ENCODE assay signal across 22 mouse cellular contexts in genomic region chr16:14017306-14017705, GRCm38 (mm10). TPM values are rescaled to one million over a fixed set of nuclear protein-coding genes. Genes with fewer than 3 reads are reported as not detected.
DNase-seq lines count a peak whose midpoint lies in the region; ATAC-seq lines count a peak whose summit lies in the region.
"Had no signal": no experiment of that assay in that cellular context is flagged by ENCODE, and none has a peak within 500 bp of the region (broad histone marks: within the 10 kb centered on the region; RNA-seq: fewer than 3 reads in every experiment).

No protein-coding gene starts in this region.

- H3K4me1 ChIP-seq in heart, embryonic 10.5 days, result no peaks in the 10 kb centered on the region
- H3K4me1 ChIP-seq in midbrain, embryonic 13.5 days (replicated peaks), result no peaks in the 10 kb centered on the region
- H3K4me1 ChIP-seq: embryonic facial prominence, embryonic 10.5 days; embryonic facial prominence, embryonic 12.5 days; forebrain, embryonic 13.5 days; forebrain, embryonic 15.5 days had no signal

- ATAC-seq in midbrain, embryonic 13.5 days, result no peak
- ATAC-seq: forebrain, embryonic 13.5 days; forebrain, embryonic 15.5 days; forebrain, postnatal 0 days had no signal

- intact Hi-C loops in heart, postnatal 10 days (cut with DNase I), result no loop called here

- no peaks in the 10 kb centered on the region for H3K27me3 ChIP-seq in heart, embryonic 10.5 days (ENCODE audit: insufficient read depth, poor library complexity, severe bottlenecking)
- no peaks in the 10 kb centered on the region for H3K27me3 ChIP-seq in midbrain, embryonic 13.5 days
- H3K27me3 ChIP-seq: embryonic facial prominence, embryonic 12.5 days; forebrain, embryonic 13.5 days; forebrain, embryonic 15.5 days had no signal

- peak; percentile 27 for DNase-seq in heart, embryonic 10.5 days (ENCODE audit: low spot score)
- DNase-seq in heart, postnatal 10 days, result no peak
- peak; percentile 28 for DNase-seq in ES-CJ7 (ENCODE audit: low read depth, low spot score)
- DNase-seq in ZHBTc4 (ENCODE audit: low read depth, low spot score), result peak; percentile 49
- DNase-seq in neural tube, embryonic 10.5 days (ENCODE audit: extremely low spot score, low spot score), result no peak
- DNase-seq: adrenal gland, adult 2 months; adrenal gland, postnatal 10 days; adrenal gland, postnatal 25 days; cerebellum, adult 11-12 months; cerebellum, adult 2 months; cerebellum, adult 9-10 months; cerebellum, postnatal 10 days; cerebellum, postnatal 25 days; forebrain, postnatal 0 days had no signal

- no peak overlapping the region for H3K27ac ChIP-seq in heart, embryonic 10.5 days
- H3K27ac ChIP-seq in midbrain, embryonic 13.5 days, result no peak overlapping the region
- H3K27ac ChIP-seq: embryonic facial prominence, embryonic 10.5 days; embryonic facial prominence, embryonic 12.5 days; forebrain, embryonic 13.5 days; forebrain, embryonic 15.5 days had no signal

- H3K9me3 ChIP-seq in heart, embryonic 10.5 days, result no peaks in the 10 kb centered on the region
- no peaks in the 10 kb centered on the region for H3K9me3 ChIP-seq in midbrain, embryonic 13.5 days
- H3K9me3 ChIP-seq: embryonic facial prominence, embryonic 10.5 days; embryonic facial prominence, embryonic 12.5 days; forebrain, embryonic 13.5 days; forebrain, embryonic 15.5 days had no signal

- H3K36me3 ChIP-seq in heart, embryonic 10.5 days, result no peaks in the 10 kb centered on the region
- H3K36me3 ChIP-seq in midbrain, embryonic 13.5 days, result no peaks in the 10 kb centered on the region
- H3K36me3 ChIP-seq: embryonic facial prominence, embryonic 10.5 days; embryonic facial prominence, embryonic 12.5 days; forebrain, embryonic 15.5 days had no signal

- no peak overlapping the region for H3K4me3 ChIP-seq in heart, embryonic 10.5 days
- H3K4me3 ChIP-seq in midbrain, embryonic 13.5 days (replicated peaks), result no peak overlapping the region
- H3K4me3 ChIP-seq: embryonic facial prominence, embryonic 10.5 days; embryonic facial prominence, embryonic 12.5 days; forebrain, embryonic 13.5 days; forebrain, embryonic 15.5 days had no signal

- H3K4me2 ChIP-seq in midbrain, embryonic 13.5 days (replicated peaks), result no peak overlapping the region
- H3K4me2 ChIP-seq: embryonic facial prominence, embryonic 12.5 days; forebrain, embryonic 13.5 days; forebrain, embryonic 15.5 days had no signal

- 82% methylated on average over 8 of the region's 8 CpGs for WGBS in heart, embryonic 10.5 days
- WGBS in midbrain, embryonic 13.5 days, result 91% methylated on average over 8 of the region's 8 CpGs

- no peak overlapping the region for H3K9ac ChIP-seq in midbrain, embryonic 13.5 days (replicated peaks)
- H3K9ac ChIP-seq: embryonic facial prominence, embryonic 12.5 days; forebrain, embryonic 13.5 days; forebrain, embryonic 15.5 days; forebrain, postnatal 0 days had no signal

RNA-seq across cellular contexts. Expression of gene Ifitm7, which starts 30.6 kb away (rescaled TPM):
- 0.15 and 0.21 TPM in 2 replicates for polyA plus RNA-seq in heart, embryonic 10.5 days (2016; fragmentation: Nextera tagmentation; extraction: Ambion mirVana)
- not detected for total RNA-seq in heart, postnatal 10 days (2021)
- polyA plus RNA-seq in midbrain, embryonic 13.5 days (2015; fragmentation: Nextera tagmentation; extraction: Ambion mirVana), result 1.9 and 2.0 TPM in 2 replicates
- total RNA-seq: adrenal gland, adult 2 months; MEL had no signal
- polyA plus RNA-seq: adrenal gland, adult 2 months; C2C12; embryonic facial prominence, embryonic 14.5 days had no signal

RNA-seq across cellular contexts. Expression of gene 2900011O08Rik, which starts 30.9 kb away (rescaled TPM):
- polyA plus RNA-seq in heart, embryonic 10.5 days (2016; fragmentation: Nextera tagmentation; extraction: Ambion mirVana), result 0.89 and 2.3 TPM in 2 replicates
- total RNA-seq in heart, postnatal 10 days (2021), result not detected
- 111 and 122 TPM in 2 replicates for polyA plus RNA-seq in midbrain, embryonic 13.5 days (2015; fragmentation: Nextera tagmentation; extraction: Ambion mirVana)

Comparison
In these comparisons a context has a peak if more than half of its experiments do, and no peak if none do; other contexts are left out.
1. DNase-seq: peak in heart, embryonic 10.5 days (single experiment), ES-CJ7 (single experiment) and ZHBTc4 (single experiment); none in heart, postnatal 10 days (0 of 2) and neural tube, embryonic 10.5 days (single experiment).
2. RNA of gene 2900011O08Rik, which starts 30.9 kb away (polyA plus RNA-seq): 111 to 122 TPM in midbrain, embryonic 13.5 days; 0.89 to 2.3 TPM in heart, embryonic 10.5 days; every median in the first group is over 10 times any median in the second.